Mouse (Mus musculus) right cerebral cortex, postnatal 14 days (tissue): Measurements from ENCODE around the gene Cldn20.

Source experiments
- DNase-seq: peaks from one replicate; pipeline ENCODE4 v3.0.0; 2022

Cldn20 gene

GRCm38 (mm10) chr17:3530549-3530948 is 1.8 kb upstream of the Cldn20 start:
- DNase-seq, result no peak

- no peak for DNase-seq
Measured at GRCm38 (mm10) chr17:3531641-3532040, 713 bp upstream of the Cldn20 start.

DNA sequence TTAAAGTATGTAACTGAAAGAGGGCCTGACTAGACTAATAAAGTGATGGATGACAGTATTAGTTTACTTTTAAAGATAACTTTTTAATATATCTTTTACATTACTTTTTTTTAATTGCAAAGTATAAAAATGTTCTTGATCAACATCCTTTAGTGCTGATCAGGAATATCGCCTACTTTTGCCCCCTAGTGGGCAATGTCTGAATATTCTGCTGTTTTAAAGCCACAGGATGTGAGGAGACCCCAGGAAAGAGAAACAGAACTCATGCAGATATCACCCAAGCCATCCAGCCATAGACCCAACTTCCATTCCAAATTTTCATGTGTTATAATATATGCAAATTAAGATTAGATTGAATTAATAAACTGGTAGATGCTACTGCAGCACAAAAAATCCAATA is 1.1 kb downstream of the Cldn20 start:
- DNase-seq, result no peak

DNA sequence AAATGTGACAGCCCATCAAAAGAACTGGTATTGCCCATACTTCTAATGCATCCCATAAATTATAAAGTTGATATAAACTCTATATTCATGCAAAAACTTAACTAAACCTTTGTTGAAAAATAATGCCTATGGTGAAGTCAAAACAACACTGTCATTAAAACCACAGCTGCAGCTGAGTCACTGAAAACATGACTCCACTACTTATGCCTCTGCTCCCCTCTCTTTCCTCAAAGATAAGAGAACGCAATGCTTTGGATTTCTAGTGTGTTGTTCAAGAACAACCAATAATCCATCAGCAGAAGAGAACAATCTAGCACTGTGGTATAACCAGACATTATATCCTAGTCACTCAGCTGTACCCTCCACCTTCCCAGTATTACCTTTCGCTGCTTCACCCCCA is 8.0 kb downstream of the Cldn20 start:
- no peak for DNase-seq

DNA sequence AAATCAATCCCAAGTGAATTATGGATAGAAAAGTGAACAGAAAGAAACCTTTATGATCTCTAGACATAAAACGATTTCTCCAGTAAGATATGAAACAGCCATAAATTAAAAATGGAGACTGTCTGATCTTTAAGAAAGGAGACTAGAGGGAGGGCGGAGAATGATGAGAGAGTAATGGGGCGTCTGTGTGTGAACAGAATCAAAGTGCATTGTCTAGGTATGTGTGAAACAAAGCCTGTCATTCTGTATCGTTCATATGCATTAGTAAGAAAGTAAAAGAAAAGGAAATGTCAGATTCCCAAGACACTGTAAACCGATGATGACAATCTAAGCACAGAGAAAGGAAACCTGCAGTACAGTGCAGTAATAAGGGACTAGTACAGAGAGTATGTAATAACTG is 8.7 kb downstream of the Cldn20 start:
- no peak for DNase-seq

GRCm38 (mm10) chr17:3547725-3548124 is 15.4 kb downstream of the Cldn20 start:
- no peak for DNase-seq

GRCm38 (mm10) chr17:3556251-3556650 is 23.9 kb downstream of the Cldn20 start:
- DNase-seq, result no peak

DNA sequence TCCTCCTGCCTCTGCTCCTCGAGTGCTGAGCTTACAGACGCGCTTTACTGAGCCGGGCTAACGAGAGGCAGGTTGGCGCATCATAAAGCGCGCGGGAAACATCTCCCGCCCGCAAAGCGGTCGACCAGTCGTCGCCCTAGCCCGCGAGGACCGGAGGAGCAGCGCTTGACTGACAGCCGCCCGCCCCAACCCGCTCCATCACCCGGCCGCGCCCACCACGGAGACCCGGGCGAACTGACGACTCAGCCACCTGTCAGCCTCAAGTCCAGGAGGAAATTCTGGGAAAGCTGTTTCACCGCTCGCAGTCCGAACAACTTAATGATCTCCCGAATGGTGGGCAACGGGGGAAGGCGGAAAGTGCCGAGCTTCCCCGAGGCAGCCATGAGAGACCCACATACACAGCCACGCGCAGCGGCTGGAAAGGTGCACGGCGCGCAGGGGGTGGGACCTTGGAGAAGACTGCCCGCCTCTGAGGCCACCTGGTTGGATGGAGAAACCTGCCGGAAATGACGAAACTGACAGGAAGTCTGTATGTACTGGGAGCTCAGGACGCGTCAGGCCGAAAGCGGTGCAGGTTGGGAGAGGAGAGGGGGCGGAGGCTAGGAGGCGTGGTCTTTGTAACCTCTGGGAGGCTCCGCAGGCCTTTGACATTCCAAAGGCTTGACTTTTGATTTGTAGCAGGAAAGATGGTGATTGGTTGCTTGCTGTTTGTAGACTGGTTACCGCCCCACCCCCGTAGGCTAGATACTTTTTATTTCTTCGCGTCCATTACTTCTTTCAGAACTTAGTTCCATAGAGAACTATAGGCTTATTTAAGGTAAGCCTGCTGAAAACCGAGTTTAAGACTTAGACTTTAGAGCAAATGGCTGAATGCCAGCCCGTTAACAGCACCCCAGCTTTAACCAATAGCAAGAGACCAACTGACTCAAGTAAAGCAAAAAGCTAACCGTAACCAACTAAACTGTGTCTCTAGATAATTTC is 25.3 kb downstream of the Cldn20 start, which contains the start of gene Tfb1m:
Gene Tfb1m, minus strand, starts transcription at position 451 of the 981 bp plus-strand sequence.
- peak; percentile 95 for DNase-seq

- no peak for DNase-seq
Measured at GRCm38 (mm10) chr17:3558356-3558870, 26.1 kb downstream of the Cldn20 start.

- DNase-seq, result no peak
Measured at GRCm38 (mm10) chr17:3560534-3560933, 28.2 kb downstream of the Cldn20 start.

DNA sequence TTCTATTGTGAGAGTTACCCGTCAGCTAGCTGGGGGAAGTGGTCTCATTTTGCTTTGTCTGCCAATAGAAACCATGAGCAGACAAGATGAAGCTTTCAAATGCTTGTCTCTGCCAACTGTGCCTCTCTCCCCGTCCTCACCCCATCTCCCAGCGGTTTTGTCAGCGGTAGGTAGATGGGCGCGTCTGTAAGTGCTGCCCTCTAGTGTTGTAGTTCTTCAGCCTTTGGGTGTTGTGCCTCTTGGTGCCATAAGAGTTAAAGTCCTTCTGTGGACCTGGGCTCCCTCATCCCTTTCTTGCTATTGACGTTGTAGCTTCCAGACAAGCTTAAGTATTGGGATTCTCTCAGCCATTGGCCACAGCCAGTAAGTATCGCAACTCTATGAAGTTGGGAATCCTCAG is 30.1 kb downstream of the Cldn20 start:
- DNase-seq, result no peak

GRCm38 (mm10) chr17:3570876-3571275 is 38.5 kb downstream of the Cldn20 start:
- DNase-seq, result peak; percentile 86
